Mouse (Mus musculus): ENCODE data around the gene Zfp738. TPM values are rescaled to one million over a fixed set of nuclear protein-coding genes. Genes with fewer than 3 reads are reported as not detected.
"Not testable (repeated sequence)": the region's sequence is repeated elsewhere in the genome, so short reads cannot be mapped to it uniquely, and the experiment has no call there.

The Zfp738 gene
- total RNA-seq (2021) = 1 to 10 TPM; 2.5 to 2.9 TPM
- long read RNA-seq, experiment 1, partial matches to known transcripts = 0 of 3 reads
- long read RNA-seq, experiment 1, other reads (novel, unspliced or antisense) = 2 of 3 reads
- long read RNA-seq, experiment 2, partial matches to known transcripts = 0 of 2 reads
- long read RNA-seq, experiment 2, other reads (novel, unspliced or antisense) = 2 of 2 reads

DNA sequence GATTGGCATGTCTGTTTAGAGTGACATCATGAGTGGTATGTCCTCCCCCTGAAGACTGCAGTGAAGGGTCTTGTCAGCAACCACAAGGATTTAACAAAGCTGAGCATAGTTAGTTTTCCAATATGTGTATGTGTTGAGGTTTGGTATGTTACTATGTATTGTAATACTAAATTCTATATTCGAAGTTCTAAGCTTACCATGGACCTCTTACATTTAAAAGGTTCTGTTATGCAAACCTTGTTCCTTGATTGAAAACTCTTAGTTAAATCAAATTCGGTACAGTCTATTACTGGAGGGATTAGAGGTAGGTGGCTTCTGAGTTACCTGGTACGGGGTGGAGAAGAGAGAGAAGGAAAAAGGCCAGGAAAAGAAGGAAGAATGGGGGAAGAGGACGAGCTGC lies at the start of gene Zfp738:
Gene Zfp738 (minus strand): TSS at position 101 of the 400 bp plus-strand sequence.
- DNase-seq (ENCODE audit: low spot score) = no peak

- DNase-seq (ENCODE audit: low spot score) = not testable (repeated sequence)
These were observed 47.5 kb upstream of the Zfp738 start for GRCm38 (mm10) chr13:67734391-67734790.

- not testable (repeated sequence) for DNase-seq (ENCODE audit: low spot score)
These were observed 42.6 kb upstream of the Zfp738 start for GRCm38 (mm10) chr13:67729441-67729840.

GRCm38 (mm10) chr13:67728641-67729318 lies 41.9 kb upstream of the Zfp738 start, which contains the start of gene Zfp65:
Gene Zfp65, minus strand, starts transcription at chr13:67729173.
- DNase-seq (ENCODE audit: low spot score) = peak; percentile 51

GRCm38 (mm10) chr13:67728106-67728505 lies 41.2 kb upstream of the Zfp738 start:
- DNase-seq (ENCODE audit: low spot score) = no peak

DNA sequence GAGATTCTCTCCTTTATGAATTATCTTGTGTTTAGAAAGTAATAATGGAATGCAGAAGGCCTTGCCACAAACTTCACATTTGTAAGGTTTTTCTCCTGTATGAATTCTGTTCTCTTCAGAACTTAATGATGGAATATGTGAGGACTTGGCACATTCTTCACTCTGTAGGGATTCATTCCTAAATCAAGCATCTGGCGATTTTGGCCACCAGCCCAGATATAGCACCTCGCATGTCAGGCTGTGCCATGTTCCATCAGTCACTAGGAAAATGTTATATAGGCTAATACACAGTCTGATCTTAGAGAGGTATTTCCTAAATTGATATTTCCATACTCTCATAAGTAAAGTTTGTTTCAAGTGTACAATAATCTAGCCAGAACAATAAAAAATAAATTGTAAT lies 38.5 kb upstream of the Zfp738 start:
- not testable (repeated sequence) for DNase-seq (ENCODE audit: low spot score)

GRCm38 (mm10) chr13:67723848-67724479 lies 37.1 kb upstream of the Zfp738 start:
- DNase-seq (ENCODE audit: low spot score) = peak; percentile 92

DNA sequence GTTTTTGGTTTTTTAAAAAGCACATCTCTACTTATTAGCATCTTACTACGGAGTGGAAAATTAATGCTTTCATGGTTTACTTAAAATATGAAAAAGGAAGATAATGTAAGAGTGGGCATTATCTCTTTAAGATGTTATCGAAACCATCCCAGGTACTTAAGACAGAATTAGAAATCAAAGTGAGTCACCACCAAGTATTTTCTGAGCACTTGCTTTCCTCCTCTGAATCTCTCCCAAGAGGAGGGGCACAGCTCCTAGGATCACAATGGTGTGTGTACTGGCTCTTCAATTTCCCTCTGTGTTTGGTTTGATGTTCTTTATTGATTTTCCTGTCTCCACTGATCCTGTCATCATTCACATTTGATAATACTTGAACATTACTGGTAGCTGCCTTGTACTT lies 3.0 kb downstream of the Zfp738 start:
- not testable (repeated sequence) for DNase-seq (ENCODE audit: low spot score)

GRCm38 (mm10) chr13:67682959-67683735 lies 3.7 kb downstream of the Zfp738 start:
- DNase-seq (ENCODE audit: low spot score) = peak; percentile 90

DNA sequence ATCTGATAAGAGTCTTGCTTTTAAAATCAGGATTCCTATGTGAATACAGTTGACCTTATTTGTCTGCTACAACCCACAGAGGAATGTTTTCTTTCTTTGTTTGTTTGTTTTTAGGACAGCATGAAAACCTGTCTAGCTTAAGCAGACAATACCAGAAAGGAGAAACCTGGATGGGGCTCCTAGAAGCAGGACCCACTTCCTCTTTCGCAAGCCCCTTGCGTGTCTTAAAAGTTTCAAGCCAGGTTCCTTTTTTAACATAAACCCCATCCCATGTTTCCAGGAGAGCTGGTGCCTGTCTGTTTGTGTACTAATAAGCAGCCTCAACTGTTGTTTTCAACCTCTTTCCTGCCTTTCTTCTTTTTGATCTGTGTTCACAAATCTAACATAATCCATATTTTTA lies 12.0 kb downstream of the Zfp738 start:
- DNase-seq (ENCODE audit: low spot score) = no peak

DNA sequence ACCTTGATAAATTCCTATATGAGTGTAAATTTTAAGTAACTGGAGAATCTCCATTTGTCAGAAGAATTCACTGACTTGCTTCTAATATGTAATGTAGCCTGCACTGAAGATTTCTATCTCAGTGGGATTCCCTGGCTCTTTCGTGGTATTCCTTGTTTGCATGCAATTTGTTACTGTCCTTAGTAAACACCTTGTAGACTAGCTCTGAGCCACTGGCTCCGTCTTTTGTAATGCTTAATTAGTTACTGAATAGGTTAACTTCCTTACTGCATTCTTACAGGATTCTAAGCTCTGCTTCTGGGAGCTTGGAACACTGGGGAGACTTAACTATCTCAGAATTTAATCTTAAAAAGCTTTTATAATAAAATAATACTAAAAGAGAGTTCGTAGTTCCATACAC lies 34.4 kb downstream of the Zfp738 start:
- DNase-seq (ENCODE audit: low spot score) = no peak

GRCm38 (mm10) chr13:67637294-67638007 lies 49.4 kb downstream of the Zfp738 start, which contains the start of the genes Gm49345 and Zfp729a:
Gene Gm49345, minus strand, starts transcription at chr13:67637769.
Gene Zfp729a, minus strand, starts transcription at chr13:67637791.
- peak; percentile 89 for DNase-seq (ENCODE audit: low spot score)

DNA sequence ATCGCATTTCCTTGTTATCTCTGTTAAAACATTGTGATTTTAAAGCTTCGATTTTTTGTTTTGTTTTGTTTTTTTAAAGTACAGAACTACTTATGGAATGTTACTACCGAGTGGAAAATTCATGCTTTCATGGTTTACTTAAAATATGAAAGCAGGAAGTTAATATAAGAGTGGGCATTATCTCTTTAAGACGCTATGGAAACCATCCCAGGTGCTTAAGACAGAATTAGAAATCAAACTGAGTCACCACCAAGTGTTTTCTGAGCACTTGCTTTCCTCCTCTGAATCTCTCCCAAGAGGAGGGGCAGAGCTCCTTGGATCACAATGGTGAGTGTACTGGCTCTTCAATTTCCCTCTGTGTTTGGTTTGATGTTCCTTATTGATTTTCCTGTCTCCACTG lies 76.8 kb downstream of the Zfp738 start:
- DNase-seq (ENCODE audit: low spot score) = peak; percentile 1

GRCm38 (mm10) chr13:67609066-67609876 lies 77.6 kb downstream of the Zfp738 start, which contains the start of gene Zfp729b:
Gene Zfp729b, minus strand, starts transcription at chr13:67609707.
- DNase-seq (ENCODE audit: low spot score) = peak; percentile 91

Other genes with a start within 250 kb of the Zfp738 start
- 1 to 10 TPM; 6.6 to 8.0 TPM for gene Zfp874a, start 235.4 kb downstream of the Zfp738 start, total RNA-seq (2021)
- gene Zfp874b, start 202.8 kb downstream of the Zfp738 start, total RNA-seq (2021) = 10 to 100 TPM; 14.2 to 19.2 TPM
- gene Zfp58, start 186.5 kb downstream of the Zfp738 start, total RNA-seq (2021) = 1 to 10 TPM; 3.4 to 4.2 TPM
- not detected for gene Gm26965, start 160.9 kb downstream of the Zfp738 start, total RNA-seq (2021)
- gene Zfp87, start 160.9 kb downstream of the Zfp738 start, total RNA-seq (2021) = 1 to 10 TPM; 3.0 to 3.8 TPM
- gene Zfp748, start 133.2 kb downstream of the Zfp738 start, total RNA-seq (2021) = 1 to 10 TPM; 1.6 to 1.9 TPM
- 1 to 10 TPM; 2.7 to 2.9 TPM for gene Zfp729b, start 77.4 kb downstream of the Zfp738 start, total RNA-seq (2021)
- under 1 TPM; 0.17 to 0.80 TPM for gene Gm49345, start 49.3 kb downstream of the Zfp738 start, total RNA-seq (2021)
- 1 to 10 TPM; 2.8 to 3.5 TPM for gene Zfp729a, start 49.3 kb downstream of the Zfp738 start, total RNA-seq (2021)
- 1 to 10 TPM; 4.7 to 4.9 TPM for gene Zfp65, start 42.1 kb upstream of the Zfp738 start, total RNA-seq (2021)
- 1 to 10 TPM; 1.5 to 1.6 TPM for gene Zfp85, start 68.2 kb upstream of the Zfp738 start, total RNA-seq (2021)
- 1 to 10 TPM; 3.0 to 4.2 TPM for gene Zfp493, start 92.6 kb upstream of the Zfp738 start, total RNA-seq (2021)
- gene Zfp273, start 126.7 kb upstream of the Zfp738 start, total RNA-seq (2021) = 1 to 10 TPM; 1.2 to 1.8 TPM
- gene Gm10037, start 144.0 kb upstream of the Zfp738 start, total RNA-seq (2021) = under 1 TPM; 0.62 to 0.93 TPM
- not detected for gene BC048507, start 176.3 kb upstream of the Zfp738 start, total RNA-seq (2021)